Mouse (Mus musculus): ENCODE measurements around the gene Hectd4.

GRCm38 (mm10) chr5:121266741-121267382 is 46.8 kb downstream of the Hectd4 start:
- TF ChIP-seq CTCF (IDR thresholded peaks at IDR 0.05) (peak; percentile 81), EP300 (IDR thresholded peaks at IDR 0.05; ENCODE audit: insufficient read depth, low read depth, low read length) (0 out of 2 replicates have a peak, but pooled peaks have one; percentile 46), POLR2A (IDR thresholded peaks at IDR 0.05; ENCODE audit: insufficient read depth, low read depth, low read length) (no peak)

Data from heart, adult 2 months (tissue).